Mouse (Mus musculus): Measurements from ENCODE around the gene Dnah9.

GRCm38 (mm10) chr11:65930359-65930758, 238.0 kb downstream of the Dnah9 start:
- TF ChIP-seq POLR2A (IDR thresholded peaks at IDR 0.05; ENCODE audit: low read depth, low read length) = no peak
- TF ChIP-seq CTCF (conservative IDR thresholded peaks at IDR 0.05; ENCODE audit: insufficient read depth, insufficient read length, low read depth, low read length) = no peak

Data from kidney, adult 2 months (tissue).